Mouse (Mus musculus) olfactory bulb, adult 2 months (tissue): ENCODE results near the gene Hcfc2.

Experiments
- CTCF ChIP-seq: fragments of 200-500 bp; IDR thresholded peaks from 2 replicates; pipeline ENCODE4 v1.5.1; 2012; ENCODE audit warnings: low read depth, mild to moderate bottlenecking, low read length, moderate library complexity; ENCODE audit not compliant: insufficient read depth
- POLR2A ChIP-seq: fragments of 200-500 bp; IDR thresholded peaks from 2 replicates; pipeline ENCODE4 v1.6.1; 2012; ENCODE audit warnings: mild to moderate bottlenecking, low read depth, low read length, moderate library complexity; ENCODE audit not compliant: insufficient read depth

DNA sequence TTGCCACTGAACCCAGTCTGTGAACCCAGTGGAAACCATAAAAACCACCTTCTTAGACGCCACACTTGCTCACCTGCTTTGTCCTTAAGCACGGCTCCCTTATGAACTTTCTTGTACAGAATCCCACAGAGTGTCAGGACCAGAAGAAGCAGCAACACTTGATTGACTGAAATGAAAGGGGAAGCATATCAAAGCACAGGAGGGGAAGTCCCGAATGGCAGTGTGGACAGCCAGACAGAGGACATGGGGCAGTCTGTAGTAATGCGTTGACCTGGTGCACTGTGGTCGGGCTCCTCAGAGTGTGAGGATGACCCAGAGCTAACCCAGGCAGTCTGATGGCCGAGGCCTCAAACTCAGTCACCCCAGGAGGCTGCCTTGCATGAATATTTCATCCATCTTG lies 25.8 kb upstream of the Hcfc2 start:
- TF ChIP-seq CTCF, result no peak
- TF ChIP-seq POLR2A, result no peak
